Mouse (Mus musculus): ENCODE results near the gene Atp5h. TPM values are rescaled to one million over a fixed set of nuclear protein-coding genes. Genes with fewer than 3 reads are reported as not detected.

The Atp5h gene
- total RNA-seq, 2 experiments from 2014 or later = 2,312 to 2,343 TPM

GRCm38 (mm10) chr11:115372737-115373136 lies 47.0 kb downstream of the Atp5h start:
- DNase-seq (ENCODE audit: low spot score) = no peak
- intact Hi-C loops (cut with DNase I) = no loop called here

- no peak for DNase-seq (ENCODE audit: low spot score)
- intact Hi-C loops (cut with DNase I) = no loop called here
These were observed 47.7 kb downstream of the Atp5h start for GRCm38 (mm10) chr11:115372015-115372414.

GRCm38 (mm10) chr11:115371354-115371753 lies 48.4 kb downstream of the Atp5h start:
- intact Hi-C loops (cut with DNase I) = no loop called here
- DNase-seq (ENCODE audit: low spot score) = no peak

- intact Hi-C loops (cut with DNase I) = no loop called here
- no peak for DNase-seq (ENCODE audit: low spot score)
These were observed 49.4 kb downstream of the Atp5h start for GRCm38 (mm10) chr11:115370368-115370767.

GRCm38 (mm10) chr11:115367395-115367944 lies 52.3 kb downstream of the Atp5h start, which contains the start of gene Hid1:
TSS of gene Hid1 (minus strand) at chr11:115367756.
- DNase-seq (ENCODE audit: low spot score) = peak; percentile 69
- intact Hi-C loops (cut with DNase I) = no loop called here

- intact Hi-C loops (cut with DNase I) = no loop called here
- DNase-seq (ENCODE audit: low spot score) = no peak
These were observed 52.9 kb downstream of the Atp5h start for GRCm38 (mm10) chr11:115366706-115367394.

GRCm38 (mm10) chr11:115366039-115366705 lies 53.6 kb downstream of the Atp5h start:
- no peak for DNase-seq (ENCODE audit: low spot score)
- intact Hi-C loops (cut with DNase I) = no loop called here

Small RNAs within 50 kb of the gene (microRNA-seq; reads per million reads assigned to microRNA genes)
- gene Mir3968 = not detected

Other genes with a start within 250 kb of the Atp5h start
- gene Tmem104, start 232.5 kb downstream of the Atp5h start, total RNA-seq (2021) = 10 to 100 TPM; 10.0 to 10.5 TPM
- 10 to 100 TPM; 19.3 to 23.0 TPM for gene Nat9, start 232.1 kb downstream of the Atp5h start, total RNA-seq (2021)
- under 1 TPM; 0.10 to 0.34 TPM for gene Grin2c, start 152.7 kb downstream of the Atp5h start, total RNA-seq (2021)
- gene Fdxr, start 142.9 kb downstream of the Atp5h start, total RNA-seq (2021) = 1 to 10 TPM; 7.9 to 8.2 TPM
- gene Fads6, start 122.3 kb downstream of the Atp5h start, total RNA-seq (2021) = 1 to 10 TPM; 1.1 to 1.5 TPM
- not detected for gene Otop2, start 112.8 kb downstream of the Atp5h start, total RNA-seq (2021)
- gene Ush1g, start 97.9 kb downstream of the Atp5h start, total RNA-seq (2021) = under 1 TPM in 1 of 2 experiments, not detected in 1; 0.20 TPM
- not detected for gene Otop3, start 85.2 kb downstream of the Atp5h start, total RNA-seq (2021)
- gene Hid1, start 52.2 kb downstream of the Atp5h start, total RNA-seq (2021) = 1 to 10 TPM; 4.2 to 5.4 TPM
- 1 to 10 TPM; 5.5 to 6.6 TPM for gene Cdr2l, start 38.0 kb downstream of the Atp5h start, total RNA-seq (2021)
- gene Mrpl58, start 16.2 kb downstream of the Atp5h start, total RNA-seq (2021) = 100 to 1,000 TPM; 143 to 145 TPM
- gene Kctd2, start 166 bp upstream of the Atp5h start, total RNA-seq (2021) = 10 to 100 TPM; 27.0 to 28.0 TPM
- gene Trim80, start 20.6 kb upstream of the Atp5h start, total RNA-seq (2021) = not detected
- not detected for gene Slc16a5, start 42.5 kb upstream of the Atp5h start, total RNA-seq (2021)
- gene Armc7, start 55.7 kb upstream of the Atp5h start, total RNA-seq (2021) = 1 to 10 TPM; 1.4 to 2.3 TPM
- gene Nt5c, start 71.9 kb upstream of the Atp5h start, total RNA-seq (2021) = 10 to 100 TPM; 13.9 to 14.9 TPM
- gene Jpt1, start 94.4 kb upstream of the Atp5h start, total RNA-seq (2021) = 100 to 1,000 TPM; 121 to 135 TPM
- 100 to 1,000 TPM; 165 to 177 TPM for gene Sumo2, start 116.3 kb upstream of the Atp5h start, total RNA-seq (2021)
- gene Nup85, start 144.5 kb upstream of the Atp5h start, total RNA-seq (2021) = 10 to 100 TPM; 20.4 to 25.1 TPM
- gene Mrps7, start 184.0 kb upstream of the Atp5h start, total RNA-seq (2021) = 10 to 100 TPM; 74.0 to 82.3 TPM
- 10 to 100 TPM; 20.9 to 24.5 TPM for gene Gga3, start 184.1 kb upstream of the Atp5h start, total RNA-seq (2021)
- gene Mif4gd, start 193.0 kb upstream of the Atp5h start, total RNA-seq (2021) = 10 to 100 TPM; 45.5 to 56.9 TPM
- 10 to 100 TPM; 41.6 to 45.9 TPM for gene Slc25a19, start 208.3 kb upstream of the Atp5h start, total RNA-seq (2021)

All from heart, postnatal 25 days (tissue).